Comparison of ENCODE assay signal across 8 mouse cellular contexts in genomic region chrX:7879819-7880218, GRCm38 (mm10). TPM values are rescaled to one million over a fixed set of nuclear protein-coding genes. Genes with fewer than 3 reads are reported as not detected.
DNase-seq lines count a peak whose midpoint lies in the region; ATAC-seq lines count a peak whose summit lies in the region.

No protein-coding gene starts in this region.

- H3K27ac ChIP-seq in forebrain, embryonic 10.5 days: no peak overlapping the region
- no peak overlapping the region for H3K27ac ChIP-seq in heart, embryonic 15.5 days
- H3K27ac ChIP-seq in liver, embryonic 12.5 days: no peak overlapping the region
- H3K27ac ChIP-seq in stomach, embryonic 14.5 days (ENCODE audit: low read length): no peak overlapping the region

- WGBS in forebrain, embryonic 10.5 days: 9% methylated on average over 11 of the region's 11 CpGs
- 7% methylated on average over 11 of the region's 11 CpGs for WGBS in heart, embryonic 15.5 days
- 5% methylated on average over 11 of the region's 11 CpGs for WGBS in liver, embryonic 12.5 days (ENCODE audit: insufficient replicate concordance)
- 10% methylated on average over 11 of the region's 11 CpGs for WGBS in stomach, embryonic 14.5 days

- no peak for ATAC-seq in heart, embryonic 15.5 days (replicated peaks; ENCODE audit: insufficient number of reproducible peaks, insufficient read depth, low FRiP score, low read depth)
- no peak for ATAC-seq in liver, embryonic 12.5 days
- no peak; the same call in 1 of the 2 replicates for ATAC-seq in stomach, embryonic 14.5 days (ENCODE audit: insufficient number of reproducible peaks, insufficient read depth, low FRiP score, low read depth)

- DNase-seq in CD4-positive, CD25-positive, alpha-beta regulatory T cell, adult 2 months (ENCODE audit: low read depth, low spot score): peak; percentile 85
- peak; percentile 95 for DNase-seq in brain, adult 2 months (ENCODE audit: low read depth, low spot score)
- peak; percentile 73 for DNase-seq in forebrain, embryonic 10.5 days (ENCODE audit: extremely low spot score, low spot score)
- DNase-seq in kidney, postnatal 10 days: peak; percentile 69
- DNase-seq in naive thymus-derived CD4-positive, alpha-beta T cell, adult 2 months (ENCODE audit: low read depth): peak; percentile 85

- H3K4me2 ChIP-seq in heart, embryonic 15.5 days: peak overlapping the region; percentile 91
- peak overlapping the region; percentile 89 for H3K4me2 ChIP-seq in liver, embryonic 12.5 days
- peak overlapping the region; percentile 28; the same call in 1 of the 2 replicates for H3K4me2 ChIP-seq in stomach, embryonic 14.5 days (replicated peaks; ENCODE audit: low read depth, low read length)

- H3K9ac ChIP-seq in heart, embryonic 15.5 days: no peak overlapping the region
- H3K9ac ChIP-seq in liver, embryonic 12.5 days: no peak overlapping the region
- H3K9ac ChIP-seq in stomach, embryonic 14.5 days (replicated peaks; ENCODE audit: low read depth, low read length): no peak overlapping the region

- peak overlapping the region; percentile 62 for H3K4me3 ChIP-seq in forebrain, embryonic 10.5 days
- H3K4me3 ChIP-seq in heart, embryonic 15.5 days: peak overlapping the region; percentile 18; the same call in 1 of the 2 replicates
- H3K4me3 ChIP-seq in liver, embryonic 12.5 days: no peak overlapping the region
- no peak overlapping the region for H3K4me3 ChIP-seq in stomach, embryonic 14.5 days (ENCODE audit: low read depth, low read length)

- H3K9me3 ChIP-seq in forebrain, embryonic 10.5 days: no peaks in the 10 kb centered on the region; the same call in 1 of the 2 replicates
- no peaks in the 10 kb centered on the region for H3K9me3 ChIP-seq in heart, embryonic 15.5 days (replicated peaks)
- no peaks in the 10 kb centered on the region for H3K9me3 ChIP-seq in liver, embryonic 12.5 days (replicated peaks)
- H3K9me3 ChIP-seq in stomach, embryonic 14.5 days (ENCODE audit: control insufficient read depth, low read depth, low read length): no peaks in the 10 kb centered on the region

- H3K36me3 ChIP-seq in forebrain, embryonic 10.5 days (replicated peaks): peaks cover 4% of the 10 kb centered on the region
- no peaks in the 10 kb centered on the region for H3K36me3 ChIP-seq in heart, embryonic 15.5 days
- peaks cover 11% of the 10 kb centered on the region for H3K36me3 ChIP-seq in liver, embryonic 12.5 days
- no peaks in the 10 kb centered on the region for H3K36me3 ChIP-seq in stomach, embryonic 14.5 days (ENCODE audit: control insufficient read depth, insufficient read depth, low read length)

- peaks cover 31% of the 10 kb centered on the region for H3K4me1 ChIP-seq in forebrain, embryonic 10.5 days
- peaks cover 13% of the 10 kb centered on the region for H3K4me1 ChIP-seq in heart, embryonic 15.5 days (replicated peaks)
- H3K4me1 ChIP-seq in liver, embryonic 12.5 days: peaks cover 28% of the 10 kb centered on the region
- no peaks in the 10 kb centered on the region for H3K4me1 ChIP-seq in stomach, embryonic 14.5 days (ENCODE audit: control insufficient read depth, insufficient read depth, low read length)

- no peaks in the 10 kb centered on the region for H3K27me3 ChIP-seq in forebrain, embryonic 10.5 days (ENCODE audit: poor library complexity, severe bottlenecking)
- no peaks in the 10 kb centered on the region for H3K27me3 ChIP-seq in heart, embryonic 15.5 days
- H3K27me3 ChIP-seq in liver, embryonic 12.5 days (replicated peaks): no peaks in the 10 kb centered on the region
- no peaks in the 10 kb centered on the region for H3K27me3 ChIP-seq in stomach, embryonic 14.5 days (ENCODE audit: control insufficient read depth, insufficient read depth, low read length)

RNA-seq across cellular contexts. Expression of gene Pim2, which starts 1.8 kb away (rescaled TPM):
- polyA plus RNA-seq in forebrain, embryonic 10.5 days (2016; fragmentation: Nextera tagmentation; extraction: Ambion mirVana): 10.4 and 14.0 TPM in 2 replicates
- polyA plus RNA-seq in heart, embryonic 15.5 days (2015; fragmentation: Nextera tagmentation; extraction: Ambion mirVana): 4.5 and 6.3 TPM in 2 replicates
- 5.0 and 5.2 TPM in 2 replicates for polyA plus RNA-seq in liver, embryonic 12.5 days (2016; fragmentation: Nextera tagmentation; extraction: Ambion mirVana)
- polyA plus RNA-seq in stomach, embryonic 14.5 days (2014; fragmentation: Nextera tagmentation; extraction: Ambion mirVana): 8.0 and 10.8 TPM in 2 replicates

RNA-seq across cellular contexts. Expression of gene Slc35a2, which starts 4.0 kb away (rescaled TPM):
- 25.0 and 27.3 TPM in 2 replicates for polyA plus RNA-seq in forebrain, embryonic 10.5 days (2016; fragmentation: Nextera tagmentation; extraction: Ambion mirVana)
- 22.3 and 32.0 TPM in 2 replicates for polyA plus RNA-seq in heart, embryonic 15.5 days (2015; fragmentation: Nextera tagmentation; extraction: Ambion mirVana)
- polyA plus RNA-seq in liver, embryonic 12.5 days (2016; fragmentation: Nextera tagmentation; extraction: Ambion mirVana): 19.7 and 23.1 TPM in 2 replicates
- polyA plus RNA-seq in stomach, embryonic 14.5 days (2014; fragmentation: Nextera tagmentation; extraction: Ambion mirVana): 16.8 and 17.4 TPM in 2 replicates

RNA-seq across cellular contexts. Expression of gene Pqbp1, which starts 19.2 kb away (rescaled TPM):
- 128 and 129 TPM in 2 replicates for polyA plus RNA-seq in forebrain, embryonic 10.5 days (2016; fragmentation: Nextera tagmentation; extraction: Ambion mirVana)
- polyA plus RNA-seq in heart, embryonic 15.5 days (2015; fragmentation: Nextera tagmentation; extraction: Ambion mirVana): 72.8 and 77.9 TPM in 2 replicates
- 65.0 and 65.2 TPM in 2 replicates for polyA plus RNA-seq in liver, embryonic 12.5 days (2016; fragmentation: Nextera tagmentation; extraction: Ambion mirVana)
- polyA plus RNA-seq in stomach, embryonic 14.5 days (2014; fragmentation: Nextera tagmentation; extraction: Ambion mirVana): 102 and 104 TPM in 2 replicates

RNA-seq across cellular contexts. Expression of gene Timm17b, which starts 19.3 kb away (rescaled TPM):
- polyA plus RNA-seq in forebrain, embryonic 10.5 days (2016; fragmentation: Nextera tagmentation; extraction: Ambion mirVana): 182 and 186 TPM in 2 replicates
- 102 and 124 TPM in 2 replicates for polyA plus RNA-seq in heart, embryonic 15.5 days (2015; fragmentation: Nextera tagmentation; extraction: Ambion mirVana)
- 98.3 and 98.9 TPM in 2 replicates for polyA plus RNA-seq in liver, embryonic 12.5 days (2016; fragmentation: Nextera tagmentation; extraction: Ambion mirVana)
- polyA plus RNA-seq in stomach, embryonic 14.5 days (2014; fragmentation: Nextera tagmentation; extraction: Ambion mirVana): 159 and 172 TPM in 2 replicates

RNA-seq across cellular contexts. Expression of gene Gm10491, which starts 27.8 kb away (rescaled TPM):
- not detected in 2 replicates for polyA plus RNA-seq in forebrain, embryonic 10.5 days (2016; fragmentation: Nextera tagmentation; extraction: Ambion mirVana)
- not detected in 2 replicates for polyA plus RNA-seq in heart, embryonic 15.5 days (2015; fragmentation: Nextera tagmentation; extraction: Ambion mirVana)
- not detected in 2 replicates for polyA plus RNA-seq in liver, embryonic 12.5 days (2016; fragmentation: Nextera tagmentation; extraction: Ambion mirVana)
- polyA plus RNA-seq in stomach, embryonic 14.5 days (2014; fragmentation: Nextera tagmentation; extraction: Ambion mirVana): not detected in 2 replicates

Comparison
In these comparisons a context has a peak if more than half of its experiments do, and no peak if none do; other contexts are left out.
1. H3K4me3 ChIP-seq: peak in forebrain, embryonic 10.5 days (single experiment) and heart, embryonic 15.5 days (single experiment); none in liver, embryonic 12.5 days (single experiment) and stomach, embryonic 14.5 days (single experiment).
2. H3K4me2 ChIP-seq: peak in every context shown above with its lines; median percentile 91 in heart, embryonic 15.5 days; 89 in liver, embryonic 12.5 days; 28 in stomach, embryonic 14.5 days.
3. Peak in every context shown above with its lines, with median percentiles within 50 percentile points of each other: DNase-seq.